Mouse (Mus musculus) neural tube, embryonic 14.5 days (tissue): ENCODE data around the gene Prdx2. TPM values are rescaled to one million over a fixed set of nuclear protein-coding genes. Genes with fewer than 3 reads are reported as not detected.

Experiments
- ATAC-seq: fragments of 200-750 bp; cut with Nextera tagmentation; 2 replicates; pipeline ENCODE4 v1.8.0; 2017; ENCODE audit warnings: low read depth, mild to moderate bottlenecking, moderate TSS enrichment, moderate library complexity
- H3K27ac ChIP-seq: fragments of 300-500 bp; sonication (generic); 2 replicates; pipeline ENCODE4 v1.5.1; 2014; ENCODE audit warnings: low read depth, mild to moderate bottlenecking, control low read depth, low read length, moderate library complexity, mixed read lengths
- H3K27me3 ChIP-seq: fragments of 300-500 bp; sonication (generic); 2 replicates; pipeline ENCODE4 v1.6.1; 2014; ENCODE audit warnings: low read length; ENCODE audit not compliant: control insufficient read depth, insufficient read depth
- H3K36me3 ChIP-seq: fragments of 300-500 bp; sonication (generic); 2 replicates; pipeline ENCODE4 v1.6.1; 2014; ENCODE audit warnings: low read length, mixed read lengths; ENCODE audit not compliant: control insufficient read depth, insufficient read depth
- H3K4me1 ChIP-seq: fragments of 300-500 bp; sonication (generic); 2 replicates; pipeline ENCODE4 v1.6.1; 2014; ENCODE audit warnings: low read length; ENCODE audit not compliant: control insufficient read depth, insufficient read depth
- H3K4me2 ChIP-seq: fragments of 300-500 bp; sonication (generic); 2 replicates; pipeline ENCODE4 v1.6.1; 2014; ENCODE audit warnings: mild to moderate bottlenecking, low read depth, low read length, control low read depth
- H3K4me3 ChIP-seq: fragments of 300-500 bp; sonication (generic); 2 replicates; pipeline ENCODE4 v1.5.1; 2014; ENCODE audit warnings: low read depth, low read length, control low read depth, mixed read lengths
- H3K9ac ChIP-seq: fragments of 300-500 bp; sonication (generic); replicated peaks from 2 replicates; pipeline ENCODE4 v1.6.1; 2014; ENCODE audit warnings: low read depth, mild to moderate bottlenecking, control low read depth, low read length, mixed read lengths
- H3K9me3 ChIP-seq: fragments of 300-500 bp; sonication (generic); 2 replicates; pipeline ENCODE4 v1.6.1; 2016; ENCODE audit warnings: low read length; ENCODE audit not compliant: control insufficient read depth
- WGBS: fragments of 180-500 bp; shearing (Covaris S2); extraction: QIAGEN DNeasy Blood & Tissue Kit; methylation state at CpG from one replicate; pipeline ENCODE4 v1.1.7; 2014; 5-methylcytosine and 5-hydroxymethylcytosine counted together
- polyA plus RNA-seq: library from polyadenylated mRNA; unstranded; fragments of >200 nt; fragmentation: Nextera tagmentation; extraction: Ambion mirVana; gene quantifications from 2 replicates; pipeline ENCODE4 v1.2.1, GENCODE M21; 2014

Gene Prdx2
- polyA plus RNA-seq, 1 experiment from 2014 or later: 1,252 TPM

- Histone ChIP-seq H3K4me1 (peaks cover 49% of the 10 kb centered on the region), H3K4me3 (no peak overlapping the region), H3K9me3 (no peaks in the 10 kb centered on the region), H3K27me3 (0 out of 2 replicates have a peak, but pooled peaks cover 4% of the 10 kb centered on the region), H3K36me3 (no peaks in the 10 kb centered on the region), H3K4me2 (no peak overlapping the region; the same call in 1 of the 2 replicates), H3K27ac (no peak overlapping the region), H3K9ac (no peak overlapping the region)
- ATAC-seq: no peak
- WGBS: 32% methylated on average over 11 of the region's 11 CpGs
These were observed 11.4 kb downstream of the Prdx2 start for GRCm38 (mm10) chr8:84980622-84981358.

- Histone ChIP-seq H3K27ac (no peak overlapping the region), H3K36me3 (no peaks in the 10 kb centered on the region), H3K9me3 (no peaks in the 10 kb centered on the region), H3K4me2 (no peak overlapping the region), H3K9ac (no peak overlapping the region), H3K4me3 (no peak overlapping the region), H3K4me1 (peaks cover 40% of the 10 kb centered on the region), H3K27me3 (0 out of 2 replicates have a peak, but pooled peaks cover 4% of the 10 kb centered on the region)
- WGBS: 81% methylated on average over 15 of the region's 15 CpGs
- no peak for ATAC-seq
These were observed 12.5 kb downstream of the Prdx2 start for GRCm38 (mm10) chr8:84981644-84982498.

GRCm38 (mm10) chr8:84982499-84983011 lies 13.2 kb downstream of the Prdx2 start:
- no peak for ATAC-seq
- Histone ChIP-seq H3K4me1 (peaks cover 34% of the 10 kb centered on the region), H3K36me3 (no peaks in the 10 kb centered on the region), H3K9me3 (no peaks in the 10 kb centered on the region), H3K27me3 (0 out of 2 replicates have a peak, but pooled peaks cover 3% of the 10 kb centered on the region), H3K4me3 (no peak overlapping the region), H3K27ac (no peak overlapping the region), H3K4me2 (no peak overlapping the region), H3K9ac (no peak overlapping the region)
- WGBS: 68% methylated on average over 3 of the region's 3 CpGs

- H3K27me3 ChIP-seq: no peaks in the 10 kb centered on the region
- H3K36me3 ChIP-seq: no peaks in the 10 kb centered on the region
- peak overlapping the region; percentile 98; the same call in 1 of the 2 replicates for H3K4me2 ChIP-seq
- H3K9me3 ChIP-seq: no peaks in the 10 kb centered on the region
- no peak for ATAC-seq
- WGBS: 7% methylated on average over 16 of the region's 16 CpGs
- H3K27ac ChIP-seq: no peak overlapping the region
- H3K4me3 ChIP-seq: no peak overlapping the region
- peaks cover 23% of the 10 kb centered on the region for H3K4me1 ChIP-seq
- H3K9ac ChIP-seq: no peak overlapping the region
These were observed 15.1 kb downstream of the Prdx2 start for GRCm38 (mm10) chr8:84984294-84985048.

- Histone ChIP-seq H3K4me2 (peak overlapping the region; percentile 98), H3K36me3 (no peaks in the 10 kb centered on the region), H3K4me3 (peak overlapping the region; percentile 39), H3K27me3 (no peaks in the 10 kb centered on the region), H3K9me3 (no peaks in the 10 kb centered on the region), H3K4me1 (peaks cover 21% of the 10 kb centered on the region), H3K9ac (peak overlapping the region; percentile 56), H3K27ac (no peak overlapping the region)
- WGBS: under 1% methylated on average over 23 of the region's 23 CpGs
- ATAC-seq: no peak
These were observed 15.8 kb downstream of the Prdx2 start for GRCm38 (mm10) chr8:84985049-84985683.

- peak overlapping the region; percentile 39 for H3K4me3 ChIP-seq
- H3K36me3 ChIP-seq: no peaks in the 10 kb centered on the region
- under 1% methylated on average over 53 of the region's 53 CpGs for WGBS
- ATAC-seq: peak; percentile 54
- H3K27me3 ChIP-seq: no peaks in the 10 kb centered on the region
- H3K9ac ChIP-seq: peak overlapping the region; percentile 56
- no peaks in the 10 kb centered on the region for H3K9me3 ChIP-seq
- peak overlapping the region; percentile 65 for H3K27ac ChIP-seq
- H3K4me2 ChIP-seq: peak overlapping the region; percentile 98
- H3K4me1 ChIP-seq: peaks cover 18% of the 10 kb centered on the region
These were observed 16.4 kb downstream of the Prdx2 start for GRCm38 (mm10) chr8:84985684-84986378.

- ATAC-seq: no peak
- no peaks in the 10 kb centered on the region for H3K9me3 ChIP-seq
- H3K36me3 ChIP-seq: no peaks in the 10 kb centered on the region
- H3K27me3 ChIP-seq: no peaks in the 10 kb centered on the region
- H3K9ac ChIP-seq: no peak overlapping the region
- H3K27ac ChIP-seq: peak overlapping the region; percentile 65; the same call in 1 of the 2 replicates
- peak overlapping the region; percentile 39; the same call in 1 of the 2 replicates for H3K4me3 ChIP-seq
- H3K4me2 ChIP-seq: peak overlapping the region; percentile 98
- WGBS: 33% methylated on average over 8 of the region's 8 CpGs
- peaks cover 16% of the 10 kb centered on the region for H3K4me1 ChIP-seq
These were observed 17.1 kb downstream of the Prdx2 start for GRCm38 (mm10) chr8:84986379-84986945.
